Mouse (Mus musculus) urinary bladder, postnatal 36 days (tissue): ENCODE results near the gene Usp28.
A peak's percentile ranks its signal among the peaks of the same experiment; 100 is the strongest.
"Not testable (repeated sequence)": the region's sequence is repeated elsewhere in the genome, so short reads cannot be mapped to it uniquely, and the experiment has no call there.

Experiments used
- DNase-seq, 2 experiments: peaks; one replicate each; pipeline ENCODE4 v3.0.0; 2022; ENCODE audit warnings: low spot score in 2 of 2, mixed read lengths in 1 of 2

Usp28 gene

DNA sequence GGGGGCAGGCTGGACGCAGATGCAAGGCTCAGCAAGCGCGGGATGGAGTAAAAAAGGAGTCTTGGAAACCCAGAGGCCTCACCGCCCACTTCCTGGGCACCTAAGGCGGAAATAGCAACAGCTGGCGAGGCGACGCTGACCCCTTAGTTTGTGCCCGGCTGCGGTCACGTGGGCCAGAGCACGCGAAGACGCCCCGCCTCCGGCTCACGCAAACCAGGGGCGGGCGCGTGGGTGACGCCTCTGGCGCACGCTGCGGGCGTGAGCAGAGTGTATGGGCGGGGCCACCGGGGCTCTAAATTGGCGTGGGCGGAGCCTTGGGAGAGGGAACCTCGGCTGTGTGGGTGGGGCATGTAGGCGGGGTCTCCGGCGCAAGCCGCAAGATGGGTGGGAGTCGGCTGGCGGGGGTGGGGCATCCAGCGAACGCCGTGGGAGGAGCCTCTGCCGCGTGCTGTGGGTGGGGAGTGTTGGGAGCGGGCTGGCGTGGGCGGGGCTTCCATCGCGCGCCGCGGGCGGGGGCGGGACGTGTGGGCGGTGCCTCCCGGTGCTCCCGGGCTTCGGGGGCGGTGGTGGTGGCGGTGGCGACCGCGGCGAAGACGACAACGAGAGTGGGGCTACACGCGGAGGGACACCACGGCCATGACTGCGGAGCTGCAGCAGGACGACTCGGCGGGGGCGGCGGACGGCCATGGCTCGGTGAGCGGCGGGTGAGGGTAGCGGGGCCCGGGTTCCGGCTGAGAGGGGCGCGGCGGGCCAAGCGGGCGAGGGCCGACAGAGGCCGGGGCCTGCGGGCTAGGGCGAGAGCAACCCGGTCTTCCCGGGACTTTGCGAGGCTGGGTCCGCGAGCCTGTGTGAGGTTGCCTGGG is at the start of gene Usp28:
TSS of gene Usp28 (plus strand) at position 531 of the 863 bp plus-strand sequence.
- peak; percentile 98 to 100 for DNase-seq

DNA sequence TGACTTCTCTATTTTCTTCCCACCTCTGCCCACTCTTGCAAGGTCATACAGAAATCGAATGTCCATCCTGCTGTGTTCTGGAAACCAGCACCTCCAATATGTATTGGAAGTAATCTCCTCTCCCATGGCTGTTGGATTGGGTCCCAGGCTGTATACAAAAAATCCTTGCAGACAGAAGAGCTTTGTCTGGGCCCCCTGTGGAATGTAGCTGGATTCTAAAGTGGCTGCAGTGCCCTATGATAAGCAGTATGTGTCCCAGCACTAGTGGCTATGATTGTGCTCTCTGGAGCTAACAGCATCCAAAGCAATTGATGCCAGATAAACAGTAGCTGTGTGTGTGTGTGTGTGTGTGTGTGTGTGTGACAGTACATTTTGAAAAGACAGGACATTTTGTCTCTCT is 42.8 kb upstream of the Usp28 start:
- no peak for DNase-seq

DNA sequence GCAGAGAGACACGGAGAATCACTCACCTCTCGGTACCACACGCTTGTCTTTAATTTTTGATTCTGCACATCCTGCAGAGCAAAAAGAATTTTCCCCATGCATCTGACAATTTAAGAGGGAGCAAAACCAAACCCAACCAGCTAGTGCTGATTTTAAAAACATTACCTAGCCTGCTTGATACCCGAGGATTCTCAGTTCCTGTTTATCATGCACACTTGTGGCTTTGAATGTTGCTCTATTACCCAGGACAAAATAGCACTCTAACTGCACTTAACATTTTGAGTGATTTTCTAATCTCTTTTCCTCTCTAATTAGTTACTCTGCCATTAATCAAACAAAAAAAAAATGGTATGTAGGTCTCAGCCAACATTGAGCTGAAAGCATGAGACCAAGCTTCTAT is 37.6 kb upstream of the Usp28 start:
- DNase-seq = no peak

DNA sequence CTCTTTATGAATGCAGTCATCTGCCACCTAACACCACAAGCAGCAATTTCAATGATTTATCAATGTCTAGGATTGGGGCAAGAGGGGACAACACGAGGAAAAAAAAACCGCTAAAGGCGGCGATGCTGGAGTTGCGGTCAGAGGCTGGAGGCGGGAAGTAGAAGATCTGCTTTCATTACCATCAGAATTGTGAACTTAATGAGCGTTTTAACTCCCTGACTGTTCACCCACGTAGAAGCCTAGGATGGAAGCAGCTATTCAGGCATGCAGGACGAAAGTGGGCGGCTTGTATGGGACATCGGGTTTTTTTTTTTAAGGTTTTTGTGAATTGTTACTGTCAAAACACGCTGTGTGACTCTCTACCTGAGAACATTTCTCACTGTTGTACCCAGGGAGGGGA is 23.9 kb upstream of the Usp28 start:
- no peak for DNase-seq

DNA sequence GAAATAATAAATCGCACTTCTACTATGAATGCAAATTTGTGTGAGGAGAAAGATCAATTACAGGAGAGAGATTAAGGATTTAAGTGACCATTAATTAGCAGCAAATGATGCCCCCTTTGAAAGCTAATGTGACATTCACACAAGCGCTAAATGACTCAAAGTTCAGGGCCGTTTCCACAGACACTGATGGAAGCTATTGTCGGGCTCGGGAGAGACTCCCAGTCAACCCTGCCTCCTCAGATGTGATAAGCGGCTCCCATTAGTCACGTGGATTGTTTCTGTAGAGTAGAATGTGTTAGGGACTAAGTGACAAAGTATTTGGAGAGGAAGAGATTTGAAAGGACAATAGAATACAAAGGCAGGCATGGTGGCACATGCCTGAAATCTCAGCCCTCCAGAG is 23.0 kb upstream of the Usp28 start:
- no peak for DNase-seq

DNA sequence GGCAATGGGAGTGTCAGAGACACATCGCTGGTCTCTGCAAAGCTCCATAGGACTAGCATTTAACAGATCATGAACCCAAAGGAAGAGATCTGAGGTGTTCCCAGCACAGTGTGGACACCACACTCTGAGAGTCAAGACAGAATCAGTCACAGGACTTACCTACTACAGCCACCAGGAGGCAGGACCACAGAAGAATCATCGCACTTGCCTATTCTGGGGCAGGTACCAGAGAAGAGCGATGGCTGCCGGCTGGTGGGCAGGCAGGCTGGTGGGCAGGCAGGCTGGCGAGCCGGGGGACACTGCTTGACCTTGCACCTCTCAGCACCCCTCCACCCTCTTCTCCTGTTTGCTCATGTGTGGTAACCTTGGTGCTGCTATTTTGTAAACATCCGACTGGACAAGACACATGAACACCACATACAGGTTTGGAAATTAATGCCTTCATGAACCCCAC is 20.6 kb upstream of the Usp28 start, which contains the start of gene Htr3b:
TSS of gene Htr3b (minus strand) at position 404 of the 454 bp plus-strand sequence.
- DNase-seq = no peak

DNA sequence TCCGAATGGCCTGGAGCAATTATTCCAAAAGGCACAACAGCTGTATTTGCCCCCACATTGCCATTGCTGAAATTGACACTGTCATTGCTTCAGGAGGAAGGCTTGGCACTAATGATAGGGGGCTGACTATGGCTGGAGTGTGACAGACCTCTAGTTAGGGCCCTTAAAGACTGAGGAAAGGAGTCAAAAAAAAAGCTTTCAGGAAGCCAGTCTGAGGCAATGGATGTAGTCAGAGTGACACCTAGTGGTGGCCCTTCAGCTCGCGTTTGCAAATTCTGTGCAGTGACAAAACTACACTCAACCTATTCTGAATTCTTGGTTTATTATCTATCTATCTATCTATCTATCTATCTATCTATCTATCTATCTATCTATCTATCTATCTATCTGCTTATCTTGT is 12.7 kb upstream of the Usp28 start:
- peak in 1 of 2 experiments; percentile 35 for DNase-seq

DNA sequence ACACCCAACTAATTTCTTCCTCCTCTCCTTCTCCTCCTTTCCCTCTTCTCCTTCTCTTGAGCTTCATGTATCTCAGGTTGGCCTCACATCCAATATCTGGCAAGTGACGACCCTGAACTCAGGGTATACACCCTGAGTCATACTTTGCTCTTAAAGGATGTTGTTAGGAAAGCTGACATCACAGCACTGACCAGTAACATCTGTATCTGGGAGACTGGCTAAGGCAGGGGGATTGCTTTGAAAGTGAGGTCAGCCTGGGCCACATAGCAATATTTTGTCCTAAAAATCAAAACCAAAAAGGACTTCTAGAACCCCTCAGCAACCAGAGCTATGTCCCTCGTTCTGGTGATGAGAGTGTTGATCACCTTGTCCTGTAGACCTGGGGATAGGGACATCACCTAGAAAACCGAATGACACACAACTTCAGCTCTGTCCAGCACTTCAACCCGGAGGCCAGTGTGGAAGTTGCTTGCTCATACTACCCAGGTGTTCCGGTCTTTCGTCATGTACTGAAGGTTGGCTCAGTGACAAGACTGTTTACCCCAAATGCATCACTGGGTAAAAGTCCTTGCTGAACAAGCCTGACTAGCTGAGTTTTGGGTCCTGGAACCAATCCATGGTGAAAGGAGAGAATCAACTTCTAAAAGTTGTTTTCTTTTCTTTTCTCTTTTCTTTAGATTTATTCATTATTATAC is 8.4 kb upstream of the Usp28 start:
- peak in 1 of 2 experiments; percentile 8 for DNase-seq

DNA sequence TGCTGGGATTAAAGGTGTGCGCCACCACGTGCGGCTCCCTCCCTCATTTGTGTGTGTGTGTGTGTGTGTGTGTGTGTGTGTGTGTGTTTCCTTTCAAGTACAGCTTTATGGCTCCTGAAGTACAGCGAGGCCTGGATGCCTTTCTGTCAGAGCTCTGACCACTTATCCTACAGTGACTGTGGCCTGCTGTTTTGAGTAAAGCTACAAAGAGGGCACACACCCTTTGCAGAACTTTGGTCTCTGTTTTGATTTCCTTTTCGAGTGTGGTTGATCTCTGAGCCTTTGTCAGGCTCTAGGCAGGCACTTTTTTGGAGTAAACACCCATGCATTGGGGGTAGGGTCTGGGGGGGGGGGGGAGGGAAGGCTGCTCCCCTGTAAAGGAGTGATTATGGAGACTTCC is 4.8 kb upstream of the Usp28 start:
- DNase-seq = no peak

DNA sequence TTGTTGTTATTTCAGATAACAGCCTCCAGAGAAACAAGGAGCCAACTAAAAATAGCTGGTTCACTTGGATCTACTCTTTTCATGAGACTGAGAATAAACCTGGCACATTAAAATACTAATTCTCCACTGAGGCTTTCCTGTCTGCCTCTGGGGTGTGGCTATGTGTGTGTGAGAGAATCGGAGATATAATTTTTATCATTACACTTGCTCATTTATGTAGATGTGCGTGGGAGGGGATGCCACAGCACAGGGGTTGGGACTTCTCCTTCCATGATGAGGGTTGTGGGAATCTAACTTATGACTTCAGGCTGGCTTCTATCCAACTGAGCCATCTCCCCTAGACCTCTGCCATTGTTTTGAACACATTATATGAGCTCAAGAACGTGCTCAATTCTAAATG is 4.4 kb upstream of the Usp28 start:
- no peak for DNase-seq

DNA sequence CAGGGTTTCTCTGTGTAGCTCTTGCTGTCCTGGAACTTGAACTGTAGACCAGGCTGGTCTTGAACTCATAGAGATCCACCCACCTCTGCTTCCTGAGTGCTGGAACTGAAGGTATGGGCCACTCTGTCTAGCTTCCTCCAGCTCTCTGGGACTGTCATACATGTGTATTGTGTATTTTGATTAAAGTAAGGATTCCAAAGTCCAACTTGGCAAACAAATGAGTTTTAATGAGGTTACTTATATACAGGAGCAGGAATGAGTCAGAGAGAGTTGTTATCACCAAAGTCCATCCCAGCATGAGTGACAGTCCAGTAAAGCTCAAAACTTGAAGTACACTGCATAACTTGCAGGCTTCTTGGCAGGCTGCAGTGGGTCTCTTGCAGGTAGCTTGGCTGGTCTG is 3.3 kb upstream of the Usp28 start:
- DNase-seq = no peak

DNA sequence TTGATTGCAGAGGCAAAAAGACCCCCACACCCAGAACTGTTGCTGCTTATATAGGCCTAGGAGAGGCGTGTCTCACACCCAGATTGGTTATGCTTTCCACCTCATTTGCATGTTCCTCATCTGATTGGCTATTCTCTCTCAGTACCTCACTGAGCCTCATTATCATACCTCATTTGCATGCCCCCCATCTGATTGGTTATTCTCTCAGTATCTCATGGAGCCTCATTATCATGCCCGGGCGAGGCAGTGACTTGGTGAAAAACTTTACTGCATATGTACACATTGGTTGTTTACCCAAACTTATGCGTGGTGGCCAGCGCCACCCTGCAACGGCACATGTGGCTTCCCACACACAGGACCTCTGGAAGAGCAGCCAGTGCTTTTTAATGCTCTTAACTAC is 1.4 kb upstream of the Usp28 start:
- not testable (repeated sequence) for DNase-seq

DNA sequence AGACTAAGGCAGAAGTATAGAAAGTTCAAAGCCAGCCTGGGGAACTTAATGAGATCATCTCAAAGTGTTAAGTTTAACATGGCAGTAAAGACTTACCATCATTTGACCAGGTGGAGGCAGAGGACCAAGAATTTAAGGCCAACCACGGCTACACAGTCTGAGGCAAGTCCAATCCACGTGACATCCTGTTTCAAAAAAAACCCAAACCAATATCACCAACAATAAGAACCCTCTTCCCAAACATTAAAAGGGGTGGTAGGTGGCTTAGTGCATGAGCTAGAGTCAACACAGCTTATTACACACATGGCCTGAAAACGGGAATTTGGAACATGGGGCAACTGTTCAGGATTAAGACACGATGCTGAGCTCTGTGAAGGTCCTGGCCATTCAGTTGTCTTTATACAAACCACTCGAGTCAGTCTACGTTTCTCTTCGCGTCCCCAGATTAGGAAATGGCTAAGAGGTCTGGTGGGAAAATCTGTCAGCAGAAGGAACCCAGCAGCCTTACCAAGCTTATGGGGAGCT is 793 bp upstream of the Usp28 start:
- DNase-seq = peak in 1 of 2 experiments; percentile 11

DNA sequence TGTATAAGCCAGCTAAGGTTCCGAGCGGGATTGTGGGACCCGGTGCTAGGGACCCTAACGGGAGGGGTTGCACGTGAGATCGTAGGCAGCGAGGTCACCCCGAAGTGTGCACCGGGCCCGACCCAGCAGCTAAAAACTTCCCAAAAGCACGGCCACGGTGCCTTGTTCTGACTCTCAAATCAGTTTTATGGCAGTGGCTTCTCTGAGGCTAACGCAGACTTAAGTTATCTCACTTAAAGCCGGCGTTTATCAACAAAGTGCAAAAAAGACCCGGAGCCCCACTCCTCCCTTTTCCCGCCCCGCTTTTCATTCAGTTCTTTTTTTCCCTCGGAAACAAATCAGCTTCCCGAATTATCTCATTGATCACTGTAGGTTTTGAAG is 523 bp downstream of the Usp28 start:
- DNase-seq = no peak

DNA sequence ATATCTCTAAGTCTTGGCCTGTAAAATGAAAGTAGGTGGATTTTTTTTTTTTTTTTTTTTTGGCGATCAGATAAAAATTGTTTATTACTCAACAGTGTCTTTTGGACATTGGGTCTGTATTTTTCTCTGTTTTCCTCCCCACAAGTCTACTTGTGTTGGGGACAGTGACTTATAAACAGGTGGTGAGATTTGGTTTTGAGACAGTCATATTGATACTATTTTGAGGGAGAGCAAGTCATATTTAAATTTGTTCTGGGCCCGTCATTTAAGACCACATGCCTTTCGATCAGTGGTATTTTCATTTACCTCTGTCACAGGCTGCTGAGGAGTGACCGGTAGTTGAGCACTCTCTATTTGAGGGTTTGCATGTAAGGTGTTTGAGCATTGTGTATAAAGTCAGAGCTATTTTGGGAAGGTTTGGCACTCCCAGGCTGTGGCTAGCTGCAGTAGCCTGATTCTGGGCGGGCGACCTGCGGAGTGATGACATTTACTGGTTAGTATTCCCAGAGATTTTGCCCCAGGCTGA is 1.5 kb downstream of the Usp28 start:
- DNase-seq = no peak

DNA sequence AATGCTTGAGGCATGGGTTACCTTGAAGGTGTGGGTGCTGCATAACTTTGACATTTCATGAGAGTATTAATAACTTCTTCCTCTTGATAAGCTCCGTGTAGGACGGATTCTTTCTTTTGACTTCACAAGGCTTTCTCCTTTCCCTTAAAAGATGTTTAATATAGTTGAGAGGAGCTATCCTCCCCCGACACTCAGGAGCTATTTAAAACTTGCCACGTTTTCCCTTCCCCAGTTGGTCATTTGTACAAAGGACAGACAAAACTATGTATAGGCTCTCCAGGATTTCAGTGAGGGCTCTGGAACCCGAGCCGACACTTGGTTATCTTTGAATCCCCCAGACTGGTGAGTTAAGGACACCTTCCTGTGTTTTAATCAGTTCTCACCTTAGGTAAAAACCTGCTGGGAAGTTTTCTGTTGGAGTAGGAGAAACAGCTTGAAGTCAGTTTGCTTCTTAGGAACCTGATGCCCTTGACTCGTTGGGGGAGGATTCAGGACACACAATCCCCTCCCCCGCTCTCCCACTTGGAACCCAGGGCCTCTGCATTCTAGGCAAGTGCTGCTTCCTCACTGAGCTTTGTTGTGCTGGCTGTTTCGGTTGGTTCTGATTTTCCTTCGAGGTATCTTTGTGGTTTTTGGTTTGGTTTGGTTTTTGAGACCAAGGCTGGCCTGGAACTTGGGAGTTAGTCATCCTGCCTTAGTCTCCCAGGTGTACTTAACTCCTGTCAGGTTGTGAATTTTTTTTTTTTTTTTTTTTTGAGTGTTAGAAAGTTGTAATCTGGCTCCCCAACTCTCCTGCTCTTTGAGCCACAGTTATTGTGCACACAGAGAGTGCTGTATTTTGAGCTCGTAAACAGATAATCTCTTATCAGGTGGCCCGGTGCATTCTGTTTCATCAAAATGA is 2.3 kb downstream of the Usp28 start:
- no peak for DNase-seq

DNA sequence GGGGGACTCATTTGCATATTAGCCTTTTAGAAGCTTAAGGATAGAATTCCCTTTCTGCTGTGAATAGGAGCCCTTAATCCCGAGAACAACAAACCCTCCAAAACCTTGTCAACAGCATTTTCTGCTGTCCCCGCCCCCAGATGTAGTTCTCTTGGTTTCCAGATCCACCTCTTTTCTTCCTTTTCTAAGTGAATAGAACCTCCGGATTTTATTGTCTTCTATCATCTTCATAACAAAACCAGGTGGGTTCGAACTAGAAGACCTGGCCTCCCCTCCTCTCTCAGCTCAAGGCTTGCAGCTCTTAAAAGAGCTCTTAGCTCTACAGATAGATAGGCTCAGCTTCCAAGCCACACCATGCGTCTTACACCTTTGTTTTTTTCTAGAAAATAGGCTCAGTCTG is 6.5 kb downstream of the Usp28 start:
- DNase-seq = no peak

DNA sequence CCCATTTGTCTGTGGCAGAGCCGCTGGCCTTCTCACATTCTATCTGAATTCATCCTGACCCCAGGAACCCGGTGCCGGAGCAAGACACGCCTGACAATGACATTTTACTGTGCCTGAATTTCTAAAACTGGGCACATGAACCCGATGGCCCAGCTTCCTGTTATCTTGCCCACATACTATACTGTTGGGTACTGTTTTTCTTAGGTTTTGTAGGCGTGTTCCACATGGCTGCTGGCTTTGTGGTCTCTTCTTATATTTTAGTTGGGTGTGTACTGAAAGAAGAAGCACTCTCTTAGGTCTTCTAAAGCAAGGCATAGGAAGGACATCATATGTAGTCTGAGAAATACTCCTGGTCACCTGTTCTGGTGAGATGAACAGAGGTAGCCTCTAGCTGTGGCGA is 9.6 kb downstream of the Usp28 start:
- DNase-seq = no peak

DNA sequence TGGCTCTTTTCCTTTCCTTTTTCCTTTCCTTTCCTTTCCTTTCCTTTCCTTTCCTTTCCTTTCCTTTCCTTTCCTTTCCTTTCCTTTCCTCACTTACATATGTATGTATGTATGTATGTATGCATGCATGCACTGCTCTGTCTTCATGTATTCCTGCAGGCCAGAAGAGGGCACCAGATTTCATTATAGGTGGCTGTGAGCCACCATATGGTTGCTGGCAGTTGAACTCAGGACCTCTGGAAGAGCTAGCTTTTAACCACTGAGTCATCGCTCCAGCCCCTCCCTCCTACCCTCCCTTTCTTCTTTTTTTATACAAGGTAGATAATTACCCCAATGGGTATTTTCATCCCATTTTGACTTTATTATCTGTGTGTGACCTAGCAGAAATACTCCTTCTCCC is 10.6 kb downstream of the Usp28 start:
- no peak for DNase-seq

DNA sequence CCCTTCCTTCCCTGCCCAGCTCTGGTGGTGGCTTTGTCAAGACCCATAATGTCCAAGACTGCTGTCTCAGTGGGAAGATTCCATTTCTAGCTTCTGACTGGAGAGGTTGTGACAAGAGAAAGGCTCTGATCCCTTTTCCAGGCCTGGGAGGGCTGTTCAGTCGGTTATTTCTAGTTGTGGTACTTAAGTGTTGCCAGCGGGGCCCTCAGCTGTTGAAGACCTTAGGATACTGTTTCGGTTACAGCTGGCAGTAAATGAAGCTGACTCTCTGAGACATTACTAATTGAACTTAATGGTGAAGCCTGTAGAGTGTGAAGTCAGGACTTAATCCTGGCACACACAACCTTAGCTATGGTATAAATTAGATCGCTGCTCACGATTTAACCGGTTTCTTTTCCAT is 14.1 kb downstream of the Usp28 start:
- no peak for DNase-seq

DNA sequence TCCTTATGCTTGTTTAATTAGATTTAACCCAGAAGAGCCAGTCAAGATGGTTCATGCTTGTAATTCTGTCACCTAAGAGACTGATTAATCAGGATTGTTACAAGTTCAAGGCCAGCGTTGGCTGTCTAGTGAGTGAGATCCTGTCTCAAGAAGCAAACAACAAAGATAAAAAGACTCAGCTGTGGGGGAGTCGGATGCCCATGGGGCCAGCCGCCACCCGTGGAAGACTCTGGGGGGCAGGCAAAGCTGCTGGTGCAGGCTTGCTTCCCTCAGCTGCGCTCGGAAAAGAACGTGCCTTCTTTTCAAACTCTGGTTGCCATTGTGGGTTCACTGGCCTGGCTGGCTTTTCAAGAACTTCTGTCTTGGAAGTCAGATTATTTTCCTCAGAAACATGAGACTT is 30.6 kb downstream of the Usp28 start:
- DNase-seq = no peak

DNA sequence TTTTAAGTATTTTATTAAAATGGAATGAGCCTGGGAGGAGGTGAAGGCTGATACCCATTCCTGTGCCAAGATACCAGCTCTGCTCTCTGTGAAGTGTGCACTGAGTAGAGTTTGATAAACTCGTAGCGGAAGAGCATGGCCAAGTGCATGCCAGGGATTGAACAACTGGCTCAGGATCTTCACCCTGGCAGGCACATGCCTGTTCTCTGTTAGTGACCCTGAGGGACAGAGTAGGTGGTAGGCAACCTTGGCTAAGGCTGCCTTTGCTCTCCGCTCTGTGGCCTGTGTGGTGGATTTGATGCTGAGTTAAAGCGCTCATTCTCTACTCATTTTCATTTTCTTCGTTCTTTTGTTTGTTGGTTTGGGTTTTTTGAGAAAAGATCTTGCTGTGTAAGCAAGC is 36.1 kb downstream of the Usp28 start:
- no peak for DNase-seq
